Mouse (Mus musculus) embryo, embryonic 9.5 days (tissue): ENCODE results near the gene Cxcl16.

ENCODE experiments used
- DNase-seq: peaks from one replicate; pipeline ENCODE4 v3.0.0-alpha.2; 2017; ENCODE audit errors: extremely low spot score

The Cxcl16 gene

DNA sequence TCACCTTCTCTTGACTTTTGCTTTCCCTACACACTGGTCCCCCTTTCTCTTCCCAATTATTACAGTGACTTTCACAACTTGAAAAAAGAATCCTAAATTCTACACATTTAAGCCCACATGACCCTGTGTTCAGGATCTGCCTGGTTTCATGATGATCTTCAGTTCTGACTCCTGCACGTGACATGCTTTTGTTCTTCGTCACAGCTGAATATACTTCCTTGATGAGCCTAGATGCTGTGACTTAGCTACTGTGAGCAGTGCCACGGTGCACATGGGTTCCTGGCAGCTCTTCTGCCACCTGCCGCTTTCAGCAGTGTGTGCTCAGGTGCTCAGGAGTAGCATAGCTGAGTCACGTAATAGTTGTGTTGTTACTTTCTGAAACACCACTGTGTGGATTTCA lies 47.2 kb downstream of the Cxcl16 start:
- no peak for DNase-seq

DNA sequence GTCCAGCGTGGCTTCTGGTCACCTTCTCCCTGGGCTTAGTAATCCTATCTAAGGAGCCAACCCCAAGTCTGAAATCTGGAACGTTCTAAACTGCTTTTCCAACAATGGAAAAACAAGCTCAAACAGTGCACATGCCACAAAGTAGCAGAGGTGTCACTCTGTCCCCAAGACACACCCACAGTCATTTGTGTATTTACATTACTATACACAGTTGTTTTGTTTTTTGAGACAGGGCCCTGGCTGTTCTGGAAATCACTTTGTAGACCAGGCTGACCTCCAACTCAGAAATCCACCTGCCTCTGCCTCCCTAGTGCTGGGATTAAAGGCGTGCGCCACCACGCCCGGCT lies 49.5 kb downstream of the Cxcl16 start:
- DNase-seq: no peak

DNA sequence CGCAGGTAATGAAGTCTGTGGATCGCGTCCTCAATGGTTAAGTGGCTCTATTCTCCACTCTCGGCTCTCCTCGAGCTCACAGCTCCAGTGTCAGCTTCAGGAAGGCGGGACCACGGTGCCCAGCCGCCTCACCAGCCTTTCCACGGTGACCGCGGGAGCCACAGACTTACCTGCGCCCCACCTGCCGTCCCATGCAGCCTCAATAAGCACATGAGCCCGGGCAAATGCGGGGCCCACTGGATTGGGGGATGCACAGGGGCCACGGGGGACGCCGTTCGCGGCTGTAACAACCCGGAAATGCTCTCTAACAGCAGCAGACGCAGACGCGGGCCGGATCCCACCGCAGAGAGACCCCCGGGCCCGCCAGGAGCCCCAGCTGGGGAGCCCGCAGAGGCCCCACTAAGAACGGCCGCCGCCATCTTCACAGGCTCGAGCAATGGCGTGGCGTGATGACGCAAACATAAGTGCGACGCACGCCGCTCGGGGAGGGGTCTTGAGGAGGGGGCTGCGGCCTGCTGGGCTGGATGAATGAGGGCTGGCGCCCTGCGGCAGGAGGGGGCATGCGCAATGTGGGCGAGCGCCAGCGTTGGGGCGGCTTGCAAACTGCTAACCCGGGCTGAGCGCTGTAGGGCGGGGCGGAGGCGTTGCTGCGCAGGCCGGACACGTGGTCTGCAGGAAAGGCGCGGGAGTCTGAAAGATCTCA lies 50.0 kb downstream of the Cxcl16 start, which contains the start of gene Pelp1:
Gene Pelp1, minus strand, starts transcription at position 438 of the 703 bp plus-strand sequence.
- DNase-seq: peak; percentile 99
